Comparison of ENCODE assay signal across 16 mouse cellular contexts in the genomic region with DNA sequence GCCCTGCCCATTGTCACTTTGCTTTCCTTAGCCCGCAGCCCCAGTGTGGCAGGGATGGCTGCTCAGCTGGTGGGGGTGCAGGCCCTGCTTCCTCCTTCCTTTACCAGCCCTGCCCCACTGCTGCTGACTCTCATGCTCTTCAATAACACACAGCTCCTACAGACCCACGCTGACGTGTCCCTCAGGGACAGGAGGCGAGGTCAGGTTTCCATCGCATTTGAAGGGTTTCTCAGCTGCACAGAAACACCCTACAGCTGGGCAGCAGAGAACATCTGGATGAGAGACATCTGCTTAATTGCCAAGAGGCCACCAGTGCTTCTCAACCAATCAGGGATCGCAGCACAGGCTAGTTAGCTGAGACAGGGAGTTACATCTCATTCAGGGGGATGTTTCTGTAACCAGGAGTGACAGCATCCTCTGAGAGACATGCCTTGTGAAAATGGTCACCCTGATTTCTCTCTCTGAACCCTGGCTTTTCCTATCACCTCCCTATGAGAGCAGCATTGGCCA. TPM values are rescaled to one million over a fixed set of nuclear protein-coding genes. Genes with fewer than 3 reads are reported as not detected.
DNase-seq lines count a peak whose midpoint lies in the region; ATAC-seq and TF ChIP-seq lines count a peak whose summit lies in the region.
"Had no signal": no experiment of that assay in that cellular context is flagged by ENCODE, and none has a peak within 500 bp of the region (broad histone marks: within the 10 kb centered on the region; RNA-seq: fewer than 3 reads in every experiment).

No protein-coding gene starts in this region.

- H3K36me3 ChIP-seq in hindbrain, embryonic 10.5 days, result no peaks in the 10 kb centered on the region
- H3K36me3 ChIP-seq in hindbrain, embryonic 14.5 days (replicated peaks; ENCODE audit: control insufficient read depth, insufficient read depth), result peaks cover 54% of the 10 kb centered on the region
- H3K36me3 ChIP-seq in lung, embryonic 16.5 days (ENCODE audit: control insufficient read depth, insufficient read depth, low read length), result no peaks in the 10 kb centered on the region
- no peaks in the 10 kb centered on the region for H3K36me3 ChIP-seq in limb, embryonic 15.5 days
- H3K36me3 ChIP-seq in heart, adult 2 months (ENCODE audit: control insufficient read depth, insufficient read depth, low read length), result no peaks in the 10 kb centered on the region
- H3K36me3 ChIP-seq: embryonic facial prominence, embryonic 13.5 days; limb, embryonic 13.5 days; midbrain, embryonic 12.5 days had no signal

- DNase-seq in hindbrain, embryonic 10.5 days (ENCODE audit: low spot score), result peak; percentile 7
- DNase-seq in hindbrain, embryonic 14.5 days (ENCODE audit: low spot score), result no peak
- no peak for DNase-seq in lung, adult 18-20 months
- peak; percentile 46 for DNase-seq in forelimb bud, embryonic 11.5 days (ENCODE audit: low read depth, low spot score)
- DNase-seq in heart, adult 2 months, result no peak
- no peak for DNase-seq in spleen, postnatal 36 days (ENCODE audit: low spot score in 2 of 2)
- DNase-seq: cerebellum, adult 18-20 months; heart, postnatal 14 days; kidney, adult 8-10 months; lung, adult 2 months; spleen, adult 18-20 months had no signal

- H3K27ac ChIP-seq in hindbrain, embryonic 10.5 days, result no peak overlapping the region
- H3K27ac ChIP-seq in hindbrain, embryonic 14.5 days, result no peak overlapping the region
- H3K27ac ChIP-seq in lung, embryonic 16.5 days (ENCODE audit: low read length), result no peak overlapping the region
- H3K27ac ChIP-seq in limb, embryonic 15.5 days, result no peak overlapping the region
- no peak overlapping the region for H3K27ac ChIP-seq in heart, adult 2 months
- H3K27ac ChIP-seq: embryonic facial prominence, embryonic 13.5 days; limb, embryonic 13.5 days; midbrain, embryonic 12.5 days had no signal

- H3K4me2 ChIP-seq in hindbrain, embryonic 14.5 days (replicated peaks), result no peak overlapping the region
- H3K4me2 ChIP-seq in lung, embryonic 16.5 days (ENCODE audit: low read depth, low read length), result no peak overlapping the region
- H3K4me2 ChIP-seq in limb, embryonic 15.5 days, result no peak overlapping the region
- H3K4me2 ChIP-seq: embryonic facial prominence, embryonic 13.5 days; limb, embryonic 13.5 days; midbrain, embryonic 12.5 days had no signal

- no peak for TF ChIP-seq EP300 in heart, adult 2 months (IDR thresholded peaks at IDR 0.05; ENCODE audit: insufficient read depth, low read depth, low read length)

- no peak overlapping the region for H3K4me3 ChIP-seq in hindbrain, embryonic 10.5 days
- H3K4me3 ChIP-seq in hindbrain, embryonic 14.5 days (replicated peaks; ENCODE audit: low read length), result no peak overlapping the region
- H3K4me3 ChIP-seq in lung, embryonic 16.5 days (ENCODE audit: low read length), result no peak overlapping the region
- H3K4me3 ChIP-seq in limb, embryonic 15.5 days, result no peak overlapping the region
- no peak overlapping the region for H3K4me3 ChIP-seq in heart, adult 2 months
- H3K4me3 ChIP-seq: embryonic facial prominence, embryonic 13.5 days; limb, embryonic 13.5 days; midbrain, embryonic 12.5 days had no signal

- no peak for TF ChIP-seq CTCF in heart, adult 2 months (IDR thresholded peaks at IDR 0.05)

- H3K27me3 ChIP-seq in hindbrain, embryonic 10.5 days (ENCODE audit: insufficient read depth, poor library complexity, severe bottlenecking), result no peaks in the 10 kb centered on the region
- no peaks in the 10 kb centered on the region for H3K27me3 ChIP-seq in hindbrain, embryonic 14.5 days (ENCODE audit: control insufficient read depth, insufficient read depth, low read length)
- peaks cover 5% of the 10 kb centered on the region; the same call in 1 of the 2 replicates for H3K27me3 ChIP-seq in lung, embryonic 16.5 days (ENCODE audit: control insufficient read depth, insufficient read depth, low read depth, low read length)
- no peaks in the 10 kb centered on the region for H3K27me3 ChIP-seq in limb, embryonic 15.5 days
- no peaks in the 10 kb centered on the region for H3K27me3 ChIP-seq in heart, adult 2 months (ENCODE audit: control insufficient read depth, insufficient read depth, low read length)
- H3K27me3 ChIP-seq: embryonic facial prominence, embryonic 13.5 days; limb, embryonic 13.5 days; midbrain, embryonic 12.5 days had no signal

- H3K4me1 ChIP-seq in hindbrain, embryonic 10.5 days (replicated peaks), result peaks cover 17% of the 10 kb centered on the region
- H3K4me1 ChIP-seq in hindbrain, embryonic 14.5 days (replicated peaks; ENCODE audit: control insufficient read depth, insufficient read depth, low read length), result no peaks in the 10 kb centered on the region
- no peaks in the 10 kb centered on the region for H3K4me1 ChIP-seq in lung, embryonic 16.5 days (replicated peaks; ENCODE audit: control insufficient read depth, insufficient read depth, low read length)
- peaks cover 9% of the 10 kb centered on the region for H3K4me1 ChIP-seq in limb, embryonic 15.5 days
- H3K4me1 ChIP-seq in heart, adult 2 months (ENCODE audit: control insufficient read depth, insufficient read depth, low read length), result no peaks in the 10 kb centered on the region

- WGBS in hindbrain, embryonic 10.5 days, result 56% methylated on average over 6 of the region's 6 CpGs
- WGBS in hindbrain, embryonic 14.5 days, result 39% methylated on average over 6 of the region's 6 CpGs
- 24% methylated on average over 6 of the region's 6 CpGs for WGBS in lung, embryonic 16.5 days
- 26% methylated on average over 6 of the region's 6 CpGs for WGBS in limb, embryonic 15.5 days
- 44% methylated on average over 6 of the region's 6 CpGs for WGBS in heart, adult 2 months

- intact Hi-C loops in heart, adult 2 months (cut with DNase I), result no loop called here

- no peaks in the 10 kb centered on the region for H3K79me2 ChIP-seq in heart, adult 2 months (replicated peaks; ENCODE audit: control insufficient read depth, insufficient read depth, low read length)

- no peak for ATAC-seq in hindbrain, embryonic 14.5 days (ENCODE audit: low FRiP score)
- 0 out of 2 replicates have a peak, but pooled peaks have one; percentile 26 for ATAC-seq in lung, embryonic 16.5 days (ENCODE audit: low read depth)
- 0 out of 2 replicates have a peak, but pooled peaks have one; percentile 48 for ATAC-seq in limb, embryonic 15.5 days (ENCODE audit: insufficient number of reproducible peaks, low FRiP score, low TSS enrichment, low read depth)

- no peak overlapping the region for H3K9ac ChIP-seq in hindbrain, embryonic 14.5 days
- no peak overlapping the region for H3K9ac ChIP-seq in lung, embryonic 16.5 days (ENCODE audit: low read length)
- H3K9ac ChIP-seq in limb, embryonic 15.5 days, result no peak overlapping the region
- no peak overlapping the region for H3K9ac ChIP-seq in heart, adult 2 months (ENCODE audit: low read depth, low read length)
- H3K9ac ChIP-seq: embryonic facial prominence, embryonic 13.5 days; midbrain, embryonic 12.5 days had no signal

- TF ChIP-seq POLR2A in heart, adult 2 months (IDR thresholded peaks at IDR 0.05; ENCODE audit: insufficient read depth, low read depth, low read length), result no peak

- H3K9me3 ChIP-seq in hindbrain, embryonic 10.5 days, result no peaks in the 10 kb centered on the region
- H3K9me3 ChIP-seq in hindbrain, embryonic 14.5 days (ENCODE audit: control insufficient read depth, low read length), result no peaks in the 10 kb centered on the region
- H3K9me3 ChIP-seq in lung, embryonic 16.5 days (ENCODE audit: control insufficient read depth, low read length), result no peaks in the 10 kb centered on the region
- H3K9me3 ChIP-seq in limb, embryonic 15.5 days, result no peaks in the 10 kb centered on the region
- H3K9me3 ChIP-seq: embryonic facial prominence, embryonic 13.5 days; limb, embryonic 13.5 days; midbrain, embryonic 12.5 days had no signal

RNA-seq across cellular contexts. Expression of gene Sec13, which starts 47.0 kb away (rescaled TPM):
- 291 and 296 TPM in 2 replicates for polyA plus RNA-seq in hindbrain, embryonic 10.5 days (2016; fragmentation: Nextera tagmentation; extraction: Ambion mirVana)
- polyA plus RNA-seq in hindbrain, embryonic 14.5 days (2014; fragmentation: Nextera tagmentation; extraction: Ambion mirVana), result 196 TPM in 2 replicates
- 239 and 242 TPM in 2 replicates for polyA plus RNA-seq in lung, embryonic 16.5 days (2015; fragmentation: Nextera tagmentation; extraction: Ambion mirVana)
- 308 and 336 TPM in 2 replicates for polyA plus RNA-seq in limb, embryonic 15.5 days (2015; fragmentation: Nextera tagmentation; extraction: Ambion mirVana)
- total RNA-seq in heart, adult 2 months (2021), result 10 to 100 TPM; 66.8 to 68.8 TPM
- polyA plus RNA-seq in heart, adult 2 months (2012; rRNA removed), result 84.4 and 106 TPM in 2 replicates

Comparison
In these comparisons a context has a peak if more than half of its experiments do, and no peak if none do; other contexts are left out.
1. DNase-seq: peak in hindbrain, embryonic 10.5 days (single experiment) and forelimb bud, embryonic 11.5 days (single experiment); none in hindbrain, embryonic 14.5 days (single experiment), lung, adult 18-20 months (0 of 2), heart, adult 2 months (0 of 2) and spleen, postnatal 36 days (0 of 2).